Mouse (Mus musculus): ENCODE data around the gene Cavin4. TPM values are rescaled to one million over a fixed set of nuclear protein-coding genes. Genes with fewer than 3 reads are reported as not detected.

Gene Cavin4
- polyA plus RNA-seq, 1 experiment from 2014 or later = 2.3 TPM

Other genes starting within 250 kb of the Cavin4 start
- 34.2 and 40.5 TPM in 2 replicates for gene Tex10, start 190.1 kb upstream of the Cavin4 start, polyA plus RNA-seq (2015; fragmentation: Nextera tagmentation; extraction: Ambion mirVana)
- gene Msantd3, start 123.6 kb upstream of the Cavin4 start, polyA plus RNA-seq (2015; fragmentation: Nextera tagmentation; extraction: Ambion mirVana) = 20.7 and 26.8 TPM in 2 replicates
- 211 and 276 TPM in 2 replicates for gene Tmeff1, start 78.3 kb upstream of the Cavin4 start, polyA plus RNA-seq (2015; fragmentation: Nextera tagmentation; extraction: Ambion mirVana)

All from neural tube, embryonic 15.5 days (tissue).